Mouse (Mus musculus): ENCODE measurements around the gene Fbp1. TPM values are rescaled to one million over a fixed set of nuclear protein-coding genes. Genes with fewer than 3 reads are reported as not detected.
"Not testable (repeated sequence)": the region's sequence is repeated elsewhere in the genome, so short reads cannot be mapped to it uniquely, and the experiment has no call there.

The Fbp1 gene
- polyA plus RNA-seq, 1 experiment from 2014 or later: 2,581 TPM

DNA sequence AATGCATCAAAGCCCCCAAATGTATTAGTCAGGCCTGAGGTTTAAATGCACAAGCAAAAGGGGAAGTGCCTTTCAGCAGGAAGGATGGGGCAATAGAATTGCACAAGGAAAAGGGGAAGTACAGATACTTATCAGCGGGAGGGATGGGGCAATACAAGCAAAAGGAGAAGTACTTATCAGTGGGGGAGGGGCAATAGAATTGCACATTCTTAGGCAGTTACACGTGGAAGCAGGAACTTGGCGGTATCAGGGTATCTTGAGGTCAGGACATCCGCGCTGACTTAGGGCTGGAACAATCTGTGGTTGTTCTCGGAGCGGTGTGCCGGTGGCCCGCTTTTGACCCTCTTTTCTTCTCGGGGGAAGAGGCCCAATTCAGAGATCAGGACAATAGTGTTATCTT, 28.8 kb downstream of the Fbp1 start:
- H3K9me3 ChIP-seq (ENCODE audit: low read length); H3K27me3 ChIP-seq (ENCODE audit: insufficient read depth, low read length); H3K4me2 ChIP-seq (ENCODE audit: low read depth, low read length); H3K9ac ChIP-seq (replicated peaks); H3K36me3 ChIP-seq (replicated peaks; ENCODE audit: insufficient read depth, low read length); ATAC-seq; H3K4me1 ChIP-seq (ENCODE audit: insufficient read depth); H3K4me3 ChIP-seq (ENCODE audit: low read depth, low read length); DNase-seq: not testable (repeated sequence)
- TF ChIP-seq EP300 (IDR thresholded peaks at IDR 0.05; ENCODE audit: low read depth): 0 out of 2 replicates have a peak, but pooled peaks have one; percentile 24
- H3K27ac ChIP-seq (ENCODE audit: low read depth): peak overlapping the region; percentile 53; the same call in 1 of the 2 replicates
- WGBS (ENCODE audit: insufficient replicate concordance): 42% methylated on average over 10 of the region's 10 CpGs

DNA sequence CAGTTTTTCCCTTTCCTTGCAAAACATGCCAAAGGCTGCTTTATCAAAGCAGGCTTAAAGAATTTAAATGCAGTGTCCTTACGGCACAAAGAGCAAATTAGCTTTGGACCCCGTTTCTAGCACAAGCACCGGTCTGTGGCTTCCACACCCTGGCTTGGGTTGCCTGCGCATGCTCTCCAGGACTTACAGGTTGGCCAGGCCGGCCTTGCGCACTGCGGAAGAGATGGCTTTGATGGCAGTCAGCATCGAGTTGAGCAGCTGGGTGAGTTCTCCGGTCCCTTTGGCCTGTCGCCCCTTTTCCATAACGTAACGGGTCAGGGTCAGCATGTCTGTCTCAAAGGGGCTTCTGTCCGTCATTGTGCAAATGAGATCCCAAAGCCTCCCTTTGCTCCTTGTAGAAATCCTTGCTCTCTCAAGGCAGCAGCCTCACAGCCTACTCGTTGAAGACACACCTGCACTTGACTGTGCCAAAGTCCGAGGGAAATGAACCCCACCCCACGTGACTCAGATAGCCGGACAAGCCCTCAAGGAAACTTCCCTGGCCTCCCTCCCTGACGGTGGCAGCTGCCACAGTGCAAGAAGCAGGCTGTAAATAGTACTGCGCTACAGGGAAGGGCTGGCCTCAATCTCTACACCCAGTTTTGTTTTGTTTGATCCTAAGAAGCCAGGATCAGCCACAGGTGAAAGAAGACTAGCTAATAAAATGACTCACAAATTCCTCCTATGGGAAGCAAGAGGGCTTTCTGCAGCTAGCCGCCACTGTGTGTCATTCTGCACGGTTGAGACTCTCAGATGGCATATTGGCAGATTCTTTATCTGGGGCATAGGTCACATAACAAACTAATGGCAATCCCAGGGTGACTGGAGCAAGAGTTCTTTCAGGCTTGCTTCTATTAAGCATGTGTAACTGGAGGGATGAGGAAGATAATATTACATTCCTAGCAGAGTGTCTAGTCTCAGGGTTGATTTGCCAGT, 29.9 kb downstream of the Fbp1 start, which contains the start of gene Fbp2:
Gene Fbp2, minus strand, starts transcription at position 482 of the 975 bp plus-strand sequence.
- Histone ChIP-seq H3K9me3 (ENCODE audit: low read length) (no peaks in the 10 kb centered on the region), H3K4me2 (ENCODE audit: low read depth, low read length) (no peak within 1 kb of the TSS), H3K27ac (ENCODE audit: low read depth) (peak within 1 kb of the TSS; percentile 53), H3K9ac (replicated peaks) (no peak within 1 kb of the TSS), H3K27me3 (ENCODE audit: insufficient read depth, low read length) (no peaks in the 10 kb centered on the region), H3K36me3 (replicated peaks; ENCODE audit: insufficient read depth, low read length) (0 out of 2 replicates have a peak, but pooled peaks cover under 1% of the 10 kb centered on the region), H3K4me3 (ENCODE audit: low read depth, low read length) (no peak within 1 kb of the TSS), H3K4me1 (ENCODE audit: insufficient read depth) (no peaks in the 10 kb centered on the region)
- no peak for TF ChIP-seq CTCF (IDR thresholded peaks at IDR 0.05; ENCODE audit: low read depth)
- TF ChIP-seq EP300 (IDR thresholded peaks at IDR 0.05; ENCODE audit: low read depth): no peak
- WGBS (ENCODE audit: insufficient replicate concordance): 71% methylated on average over 21 of the region's 21 CpGs
- DNase-seq: no peak
- peak; percentile 48 for ATAC-seq

GRCm38 (mm10) chr13:62856850-62857249, 31.2 kb downstream of the Fbp1 start:
- no peak overlapping the region for H3K27ac ChIP-seq (ENCODE audit: low read depth)
- H3K4me3 ChIP-seq (ENCODE audit: low read depth, low read length): no peak overlapping the region
- no peak overlapping the region for H3K4me2 ChIP-seq (ENCODE audit: low read depth, low read length)
- no peaks in the 10 kb centered on the region for H3K9me3 ChIP-seq (ENCODE audit: low read length)
- H3K4me1 ChIP-seq (ENCODE audit: insufficient read depth): no peaks in the 10 kb centered on the region
- ATAC-seq (no peak), DNase-seq (no peak)
- no peak overlapping the region for H3K9ac ChIP-seq (replicated peaks)
- 82% methylated on average over 14 of the region's 14 CpGs for WGBS (ENCODE audit: insufficient replicate concordance)
- no peak for TF ChIP-seq EP300 (IDR thresholded peaks at IDR 0.05; ENCODE audit: low read depth)
- TF ChIP-seq CTCF (IDR thresholded peaks at IDR 0.05; ENCODE audit: low read depth): no peak
- H3K36me3 ChIP-seq (replicated peaks; ENCODE audit: insufficient read depth, low read length): no peaks in the 10 kb centered on the region
- H3K27me3 ChIP-seq (ENCODE audit: insufficient read depth, low read length): no peaks in the 10 kb centered on the region

DNA sequence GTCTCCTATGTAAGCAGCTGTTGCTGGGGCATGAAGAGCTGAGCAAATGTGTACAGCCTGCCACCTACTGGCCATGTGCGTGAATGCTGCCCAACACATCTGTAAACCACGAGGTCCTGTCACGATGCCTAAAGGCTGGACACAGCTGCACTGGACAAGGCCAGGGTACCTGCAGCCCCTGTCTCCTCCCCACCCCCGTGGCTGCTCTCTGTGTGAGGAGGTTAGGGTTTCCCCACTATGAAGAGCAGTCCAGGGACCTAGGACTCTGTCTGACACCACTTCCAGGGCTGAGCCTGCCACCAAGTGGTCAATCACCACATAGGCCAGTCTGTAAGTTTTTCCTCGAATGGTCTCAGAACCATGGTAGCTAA, 31.8 kb downstream of the Fbp1 start:
- H3K9me3 ChIP-seq (ENCODE audit: low read length): no peaks in the 10 kb centered on the region
- ATAC-seq (peak; percentile 75), DNase-seq (peak; percentile 81)
- no peaks in the 10 kb centered on the region for H3K27me3 ChIP-seq (ENCODE audit: insufficient read depth, low read length)
- H3K4me1 ChIP-seq (ENCODE audit: insufficient read depth): no peaks in the 10 kb centered on the region
- TF ChIP-seq CTCF (IDR thresholded peaks at IDR 0.05; ENCODE audit: low read depth): peak; percentile 92
- TF ChIP-seq EP300 (IDR thresholded peaks at IDR 0.05; ENCODE audit: low read depth): no peak
- no peaks in the 10 kb centered on the region for H3K36me3 ChIP-seq (replicated peaks; ENCODE audit: insufficient read depth, low read length)
- no peak overlapping the region for H3K4me3 ChIP-seq (ENCODE audit: low read depth, low read length)
- 8% methylated on average over 5 of the region's 5 CpGs for WGBS (ENCODE audit: insufficient replicate concordance)
- H3K9ac ChIP-seq (replicated peaks): no peak overlapping the region
- H3K27ac ChIP-seq (ENCODE audit: low read depth): no peak overlapping the region
- peak overlapping the region; percentile 56 for H3K4me2 ChIP-seq (ENCODE audit: low read depth, low read length)

GRCm38 (mm10) chr13:62855396-62856304, 32.4 kb downstream of the Fbp1 start:
- Histone ChIP-seq H3K4me1 (ENCODE audit: insufficient read depth) (no peaks in the 10 kb centered on the region), H3K4me3 (ENCODE audit: low read depth, low read length) (no peak overlapping the region), H3K4me2 (ENCODE audit: low read depth, low read length) (peak overlapping the region; percentile 56), H3K36me3 (replicated peaks; ENCODE audit: insufficient read depth, low read length) (no peaks in the 10 kb centered on the region), H3K27me3 (ENCODE audit: insufficient read depth, low read length) (no peaks in the 10 kb centered on the region), H3K9me3 (ENCODE audit: low read length) (no peaks in the 10 kb centered on the region), H3K9ac (replicated peaks) (no peak overlapping the region), H3K27ac (ENCODE audit: low read depth) (no peak overlapping the region)
- TF ChIP-seq CTCF (IDR thresholded peaks at IDR 0.05; ENCODE audit: low read depth): no peak
- no peak for TF ChIP-seq EP300 (IDR thresholded peaks at IDR 0.05; ENCODE audit: low read depth)
- WGBS (ENCODE audit: insufficient replicate concordance): 29% methylated on average over 25 of the region's 25 CpGs
- ATAC-seq (no peak), DNase-seq (no peak)

GRCm38 (mm10) chr13:62854666-62855065, 33.4 kb downstream of the Fbp1 start:
- H3K4me1 ChIP-seq (ENCODE audit: insufficient read depth): no peaks in the 10 kb centered on the region
- H3K9me3 ChIP-seq (ENCODE audit: low read length): no peaks in the 10 kb centered on the region
- peak; percentile 76 for DNase-seq
- H3K9ac ChIP-seq (replicated peaks): no peak overlapping the region
- no peak overlapping the region; the same call in 1 of the 2 replicates for H3K4me2 ChIP-seq (ENCODE audit: low read depth, low read length)
- no peaks in the 10 kb centered on the region for H3K36me3 ChIP-seq (replicated peaks; ENCODE audit: insufficient read depth, low read length)
- H3K27me3 ChIP-seq (ENCODE audit: insufficient read depth, low read length): no peaks in the 10 kb centered on the region
- no peak for ATAC-seq
- H3K4me3 ChIP-seq (ENCODE audit: low read depth, low read length): no peak overlapping the region
- H3K27ac ChIP-seq (ENCODE audit: low read depth): no peak overlapping the region
- 13% methylated on average over 15 of the region's 15 CpGs for WGBS (ENCODE audit: insufficient replicate concordance)
- TF ChIP-seq EP300 (IDR thresholded peaks at IDR 0.05; ENCODE audit: low read depth) (no peak), CTCF (IDR thresholded peaks at IDR 0.05; ENCODE audit: low read depth) (peak; percentile 93)

Data from liver, postnatal 0 days (tissue).